Comparison of ENCODE assay signal across 8 mouse cellular contexts in the genomic region with DNA sequence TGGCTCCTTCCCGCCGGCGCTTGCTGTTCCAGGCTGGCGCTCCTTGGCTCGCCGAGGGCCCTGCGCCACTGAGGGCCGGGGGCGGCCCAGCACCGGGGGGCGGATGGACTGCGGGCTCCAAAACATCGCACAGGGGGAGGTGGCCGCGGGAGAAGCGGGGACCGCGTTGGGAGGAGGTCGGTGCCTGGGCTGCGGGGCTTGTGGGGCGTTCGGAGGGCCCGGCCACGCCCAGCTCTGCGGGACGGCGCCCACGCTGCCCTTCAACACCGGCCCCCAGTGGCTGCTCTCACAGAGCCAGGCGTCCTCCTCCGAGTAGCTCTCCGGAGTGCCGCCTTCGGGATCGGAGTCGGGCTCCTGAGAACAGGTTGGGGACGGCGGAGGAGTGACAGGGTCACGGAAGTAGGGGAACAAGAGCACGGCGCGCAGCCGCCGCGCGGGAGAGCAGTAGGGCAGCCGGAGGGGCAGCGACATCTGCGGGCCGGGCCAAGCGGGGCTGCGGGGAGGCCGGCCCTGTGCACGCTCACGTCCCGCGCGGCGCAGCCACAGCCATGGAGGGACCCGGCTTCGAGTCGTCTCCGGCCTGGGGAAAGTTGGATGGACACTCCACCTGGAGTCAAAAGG. TPM values are rescaled to one million over a fixed set of nuclear protein-coding genes. Genes with fewer than 3 reads are reported as not detected.
A peak's percentile ranks its signal among the peaks of the same experiment; 100 is the strongest.
DNase-seq lines count a peak whose midpoint lies in the region; ATAC-seq lines count a peak whose summit lies in the region.

No protein-coding gene starts in this region.

- peak overlapping the region; percentile 90 for H3K4me2 ChIP-seq in limb, embryonic 13.5 days (replicated peaks)
- peak overlapping the region; percentile 93 for H3K4me2 ChIP-seq in midbrain, embryonic 15.5 days

- peak; percentile 58 for ATAC-seq in erythroid progenitor cell, adult 5-6 weeks (replicated peaks; ENCODE audit: low FRiP score, poor library complexity, severe bottlenecking)
- ATAC-seq in limb, embryonic 13.5 days (ENCODE audit: low FRiP score, low read depth) = peak; percentile 73
- ATAC-seq in midbrain, embryonic 15.5 days (replicated peaks) = peak; percentile 83

- H3K9me3 ChIP-seq in limb, embryonic 13.5 days = no peaks in the 10 kb centered on the region
- H3K9me3 ChIP-seq in midbrain, embryonic 15.5 days = no peaks in the 10 kb centered on the region

- DNase-seq in cerebellum, adult 18-20 months = peak; percentile 70 to 83
- DNase-seq in cerebellum, adult 11-12 months = no peak
- peak; percentile 74 to 77 for DNase-seq in adrenal gland, adult 18-20 months (ENCODE audit: low spot score in 2 of 2)
- DNase-seq in heart, postnatal 25 days (ENCODE audit: low spot score) = peak; percentile 49
- peak; percentile 77 to 78 for DNase-seq in spleen, postnatal 36 days (ENCODE audit: low spot score in 2 of 2)

- H3K27ac ChIP-seq in limb, embryonic 13.5 days = peak overlapping the region; percentile 95
- peak overlapping the region; percentile 93 for H3K27ac ChIP-seq in midbrain, embryonic 15.5 days

- H3K4me1 ChIP-seq in limb, embryonic 13.5 days = peaks cover 20% of the 10 kb centered on the region
- peaks cover 25% of the 10 kb centered on the region for H3K4me1 ChIP-seq in midbrain, embryonic 15.5 days

- H3K9ac ChIP-seq in limb, embryonic 13.5 days = peak overlapping the region; percentile 91
- H3K9ac ChIP-seq in midbrain, embryonic 15.5 days = peak overlapping the region; percentile 74

- peaks cover 13% of the 10 kb centered on the region for H3K36me3 ChIP-seq in limb, embryonic 13.5 days
- no peaks in the 10 kb centered on the region for H3K36me3 ChIP-seq in midbrain, embryonic 15.5 days (replicated peaks)

- 0 out of 2 replicates have a peak, but pooled peaks cover 5% of the 10 kb centered on the region for H3K27me3 ChIP-seq in limb, embryonic 13.5 days
- H3K27me3 ChIP-seq in midbrain, embryonic 15.5 days (replicated peaks) = no peaks in the 10 kb centered on the region

- H3K4me3 ChIP-seq in limb, embryonic 13.5 days = peak overlapping the region; percentile 71
- H3K4me3 ChIP-seq in midbrain, embryonic 15.5 days = peak overlapping the region; percentile 72

- intact Hi-C loops in heart, postnatal 25 days (cut with DNase I) = loop anchor here (5.0 to 10.0 kb wide), 2 partner anchors 199 to 701 kb away; a partner anchor contains a TSS

- WGBS in limb, embryonic 13.5 days = under 1% methylated on average over 63 of the region's 63 CpGs
- under 1% methylated on average over 55 of the region's 63 CpGs for WGBS in midbrain, embryonic 15.5 days

RNA-seq across cellular contexts. Expression of a gene that starts 0.6 kb away (rescaled TPM):
- total RNA-seq in adrenal gland, adult 18-20 months (2021) = 1 to 10 TPM; 1.7 to 3.6 TPM
- total RNA-seq in erythroid progenitor cell, adult 5-6 weeks (2015; ENCODE audit: low replicate concordance) = 1.1 TPM in 1 of 2 replicates, not detected in the other
- 0.64 and 0.68 TPM in 2 replicates for total RNA-seq in erythroid progenitor cell, adult 5-6 weeks (2017; ENCODE audit: low replicate concordance)
- under 1 TPM; 0.75 to 0.86 TPM for total RNA-seq in heart, postnatal 25 days (2021)
- polyA plus RNA-seq in limb, embryonic 13.5 days (2015; fragmentation: Nextera tagmentation; extraction: Ambion mirVana) = 1.8 and 2.4 TPM in 2 replicates
- polyA plus RNA-seq in midbrain, embryonic 15.5 days (2015; fragmentation: Nextera tagmentation; extraction: Ambion mirVana) = 0.84 and 1.2 TPM in 2 replicates

RNA-seq across cellular contexts. Expression of a gene that starts 20.4 kb away (rescaled TPM):
- 10 to 100 TPM; 10.7 to 38.7 TPM for total RNA-seq in adrenal gland, adult 18-20 months (2021)
- 3.6 and 7.1 TPM in 2 replicates for total RNA-seq in erythroid progenitor cell, adult 5-6 weeks (2015; ENCODE audit: low replicate concordance)
- total RNA-seq in erythroid progenitor cell, adult 5-6 weeks (2017; ENCODE audit: low replicate concordance) = 1.5 and 3.1 TPM in 2 replicates
- total RNA-seq in heart, postnatal 25 days (2021) = 1 to 10 TPM; 7.4 to 8.6 TPM
- 13.2 and 13.4 TPM in 2 replicates for polyA plus RNA-seq in limb, embryonic 13.5 days (2015; fragmentation: Nextera tagmentation; extraction: Ambion mirVana)
- 4.9 and 5.2 TPM in 2 replicates for polyA plus RNA-seq in midbrain, embryonic 15.5 days (2015; fragmentation: Nextera tagmentation; extraction: Ambion mirVana)
